In the genomic region with DNA sequence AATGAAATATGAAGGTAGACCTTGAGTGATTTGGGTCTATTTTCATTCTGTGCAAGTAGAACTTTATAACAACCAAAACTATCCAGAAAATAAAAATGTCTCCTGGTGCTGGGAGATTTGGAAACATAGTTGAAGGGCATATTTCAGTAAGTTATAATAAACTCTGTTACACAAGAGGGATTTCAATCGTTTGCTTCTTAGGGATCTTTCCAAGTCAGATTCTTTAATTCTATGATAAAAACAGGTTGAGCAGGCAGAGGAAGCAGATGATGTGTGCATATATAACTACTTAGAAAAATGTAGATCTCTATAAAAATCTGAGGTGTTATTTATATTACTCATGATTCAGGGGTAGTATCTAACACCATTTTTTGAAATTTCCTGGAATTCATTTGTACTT, we compare ENCODE assay signal across 20 mouse cellular contexts.
A peak's percentile ranks its signal among the peaks of the same experiment; 100 is the strongest.
DNase-seq lines count a peak whose midpoint lies in the region; ATAC-seq and TF ChIP-seq lines count a peak whose summit lies in the region.
"Had no signal": no experiment of that assay in that cellular context is flagged by ENCODE, and none has a peak within 500 bp of the region (broad histone marks: within the 10 kb centered on the region; RNA-seq: fewer than 3 reads in every experiment).

No protein-coding gene starts in this region.

- H3K27ac ChIP-seq in left cerebral cortex, adult 2 months, result peak overlapping the region; percentile 68

- intact Hi-C loops in left cerebral cortex, adult 2 months (cut with DNase I), result no loop called here

- no peak for DNase-seq in frontal cortex, adult 2 months (ENCODE audit: extremely low spot score in 1 of 2, low spot score in 1 of 2)
- DNase-seq in left cerebral cortex, adult 2 months (ENCODE audit: extremely low spot score in 1 of 2, low spot score in 2 of 2), result no peak
- no peak for DNase-seq in left cerebral cortex, adult 9 months (ENCODE audit: low spot score in 2 of 2)
- peak; percentile 31 for DNase-seq in brain, adult 2 months (ENCODE audit: low read depth, low spot score)
- DNase-seq in gastrocnemius, postnatal 4 days (ENCODE audit: low spot score in 2 of 2), result no peak
- DNase-seq: adrenal gland, adult 2 months; adrenal gland, adult 8-10 months; adrenal gland, postnatal 10 days; adrenal gland, postnatal 14 days; adrenal gland, postnatal 25 days; adrenal gland, postnatal 36 days; B cell, adult 2 months; cerebellum, adult 11 months; cerebellum, adult 11-12 months; cerebellum, adult 18-20 months; cerebellum, adult 2 months had no signal

- peak; percentile 90 for ATAC-seq in frontal cortex, adult (ENCODE audit: low TSS enrichment)
- ATAC-seq: activated CD4-positive, CD25-positive, alpha-beta regulatory T cell, adult 4 months; CD4-positive, CD25-positive, alpha-beta regulatory T cell, adult 4 months; Patski had no signal

- no peak for TF ChIP-seq CTCF in left cerebral cortex, adult 2 months (IDR thresholded peaks at IDR 0.05)

- H3K4me3 ChIP-seq in left cerebral cortex, adult 2 months, result no peak overlapping the region
